Mouse (Mus musculus) limb, embryonic 12.5 days (tissue): ENCODE measurements around the gene Fam110c. TPM values are rescaled to one million over a fixed set of nuclear protein-coding genes. Genes with fewer than 3 reads are reported as not detected.

ENCODE experiments used
- ATAC-seq: fragments of 200-750 bp; cut with Nextera tagmentation; 2 replicates; pipeline ENCODE4 v1.8.0; 2017; ENCODE audit warnings: low read depth, moderate TSS enrichment; ENCODE audit not compliant: insufficient number of reproducible peaks, insufficient read depth, low FRiP score, low TSS enrichment
- H3K27ac ChIP-seq: fragments of 300-500 bp; sonication (generic); 2 replicates; pipeline ENCODE4 v1.5.1; 2016; ENCODE audit warnings: mild to moderate bottlenecking, moderate library complexity
- H3K27me3 ChIP-seq: fragments of 300-500 bp; sonication (generic); 2 replicates; pipeline ENCODE4 v1.6.1; 2016; ENCODE audit warnings: mild to moderate bottlenecking, moderate library complexity
- H3K36me3 ChIP-seq: fragments of 300-500 bp; sonication (generic); 2 replicates; pipeline ENCODE4 v1.6.1; 2016; ENCODE audit warnings: mild to moderate bottlenecking, moderate library complexity
- H3K4me1 ChIP-seq: fragments of 300-500 bp; sonication (generic); replicated peaks from 2 replicates; pipeline ENCODE4 v1.6.1; 2016
- H3K4me2 ChIP-seq: fragments of 300-500 bp; sonication (generic); 2 replicates; pipeline ENCODE4 v1.6.1; 2016; ENCODE audit warnings: mild to moderate bottlenecking, moderate library complexity
- H3K4me3 ChIP-seq: fragments of 300-500 bp; sonication (generic); replicated peaks from 2 replicates; pipeline ENCODE4 v1.5.1; 2016; ENCODE audit warnings: mild to moderate bottlenecking
- H3K9ac ChIP-seq: fragments of 300-500 bp; sonication (generic); replicated peaks from 2 replicates; pipeline ENCODE4 v1.6.1; 2016; ENCODE audit warnings: mild to moderate bottlenecking, moderate library complexity
- H3K9me3 ChIP-seq: fragments of 300-500 bp; sonication (generic); 2 replicates; pipeline ENCODE4 v1.6.1; 2016; ENCODE audit warnings: mild to moderate bottlenecking, moderate library complexity
- WGBS: fragments of 180-500 bp; shearing (Covaris S2); methylation state at CpG from one replicate; pipeline ENCODE4 v1.1.7; 2016; 5-methylcytosine and 5-hydroxymethylcytosine counted together
- polyA plus RNA-seq: library from polyadenylated mRNA; unstranded; fragments of >200 nt; fragmentation: Nextera tagmentation; extraction: Ambion mirVana; gene quantifications from 2 replicates; pipeline ENCODE4 v1.2.1, GENCODE M21; 2016

Fam110c gene
- polyA plus RNA-seq, 1 experiment from 2014 or later: 0.25 TPM

GRCm38 (mm10) chr12:31078030-31078429 is 4.4 kb downstream of the Fam110c start:
- H3K9me3 ChIP-seq: no peaks in the 10 kb centered on the region
- no peaks in the 10 kb centered on the region for H3K36me3 ChIP-seq
- no peak overlapping the region for H3K9ac ChIP-seq
- peaks cover 36% of the 10 kb centered on the region for H3K27me3 ChIP-seq
- no peak overlapping the region for H3K27ac ChIP-seq
- H3K4me2 ChIP-seq: no peak overlapping the region
- peaks cover 18% of the 10 kb centered on the region for H3K4me1 ChIP-seq
- WGBS: 53% methylated on average over 4 of the region's 4 CpGs
- no peak for ATAC-seq
- H3K4me3 ChIP-seq: no peak overlapping the region

GRCm38 (mm10) chr12:31080352-31080751 is 6.7 kb downstream of the Fam110c start:
- H3K4me2 ChIP-seq: no peak overlapping the region
- H3K9me3 ChIP-seq: no peaks in the 10 kb centered on the region
- H3K27me3 ChIP-seq: peaks cover 15% of the 10 kb centered on the region
- WGBS: 65% methylated on average over 6 of the region's 6 CpGs
- peaks cover 6% of the 10 kb centered on the region; the same call in 1 of the 2 replicates for H3K4me1 ChIP-seq
- ATAC-seq: no peak
- no peak overlapping the region for H3K27ac ChIP-seq
- H3K36me3 ChIP-seq: no peaks in the 10 kb centered on the region
- H3K9ac ChIP-seq: no peak overlapping the region
- H3K4me3 ChIP-seq: no peak overlapping the region

GRCm38 (mm10) chr12:31080890-31081554 is 7.4 kb downstream of the Fam110c start:
- 0 out of 2 replicates have a peak, but pooled peaks cover 2% of the 10 kb centered on the region for H3K4me1 ChIP-seq
- no peaks in the 10 kb centered on the region for H3K9me3 ChIP-seq
- H3K4me2 ChIP-seq: no peak overlapping the region
- H3K4me3 ChIP-seq: no peak overlapping the region
- WGBS: 81% methylated on average over 6 of the region's 6 CpGs
- no peak overlapping the region for H3K9ac ChIP-seq
- no peaks in the 10 kb centered on the region for H3K36me3 ChIP-seq
- no peak for ATAC-seq
- no peak overlapping the region for H3K27ac ChIP-seq
- peaks cover 8% of the 10 kb centered on the region for H3K27me3 ChIP-seq

GRCm38 (mm10) chr12:31083007-31083406 is 9.3 kb downstream of the Fam110c start:
- Histone ChIP-seq H3K27me3 (no peaks in the 10 kb centered on the region), H3K9me3 (no peaks in the 10 kb centered on the region), H3K36me3 (no peaks in the 10 kb centered on the region), H3K4me1 (0 out of 2 replicates have a peak, but pooled peaks cover 2% of the 10 kb centered on the region), H3K27ac (no peak overlapping the region), H3K4me3 (no peak overlapping the region), H3K9ac (no peak overlapping the region), H3K4me2 (no peak overlapping the region)
- 86% methylated on average over 4 of the region's 4 CpGs for WGBS
- no peak for ATAC-seq

- no peak overlapping the region for H3K4me2 ChIP-seq
- WGBS: 77% methylated on average over 4 of the region's 4 CpGs
- H3K9me3 ChIP-seq: no peaks in the 10 kb centered on the region
- H3K36me3 ChIP-seq: no peaks in the 10 kb centered on the region
- 0 out of 2 replicates have a peak, but pooled peaks cover 2% of the 10 kb centered on the region for H3K4me1 ChIP-seq
- ATAC-seq: no peak
- H3K9ac ChIP-seq: no peak overlapping the region
- no peak overlapping the region for H3K4me3 ChIP-seq
- no peak overlapping the region for H3K27ac ChIP-seq
- H3K27me3 ChIP-seq: no peaks in the 10 kb centered on the region
These were observed 9.7 kb downstream of the Fam110c start for GRCm38 (mm10) chr12:31083407-31083806.

- H3K27ac ChIP-seq: no peak overlapping the region
- H3K9ac ChIP-seq: no peak overlapping the region
- no peak overlapping the region for H3K4me3 ChIP-seq
- WGBS: 89% methylated on average over 4 of the region's 4 CpGs
- no peaks in the 10 kb centered on the region for H3K9me3 ChIP-seq
- H3K4me2 ChIP-seq: no peak overlapping the region
- no peaks in the 10 kb centered on the region for H3K27me3 ChIP-seq
- no peaks in the 10 kb centered on the region for H3K36me3 ChIP-seq
- ATAC-seq: no peak
- H3K4me1 ChIP-seq: no peaks in the 10 kb centered on the region
These were observed 13.4 kb downstream of the Fam110c start for GRCm38 (mm10) chr12:31087060-31087459.

- WGBS: 39% methylated on average over 6 of the region's 6 CpGs
- no peak overlapping the region for H3K27ac ChIP-seq
These were observed 16.7 kb downstream of the Fam110c start for GRCm38 (mm10) chr12:31090401-31090800.

GRCm38 (mm10) chr12:31090882-31091640 is 17.4 kb downstream of the Fam110c start:
- Histone ChIP-seq H3K27ac (no peak overlapping the region), H3K36me3 (no peaks in the 10 kb centered on the region), H3K4me3 (no peak overlapping the region), H3K4me1 (no peaks in the 10 kb centered on the region), H3K27me3 (no peaks in the 10 kb centered on the region), H3K9ac (no peak overlapping the region), H3K9me3 (no peaks in the 10 kb centered on the region; the same call in 1 of the 2 replicates), H3K4me2 (no peak overlapping the region)
- 85% methylated on average over 11 of the region's 11 CpGs for WGBS
- no peak for ATAC-seq

More at GRCm38 (mm10) chr12:31090401-31090800, 16.7 kb downstream of the Fam110c start:
- no peak overlapping the region for H3K4me2 ChIP-seq
- no peak overlapping the region for H3K9ac ChIP-seq
- no peaks in the 10 kb centered on the region for H3K36me3 ChIP-seq
- no peaks in the 10 kb centered on the region; the same call in 1 of the 2 replicates for H3K9me3 ChIP-seq
- no peaks in the 10 kb centered on the region for H3K4me1 ChIP-seq
- ATAC-seq: no peak
- no peaks in the 10 kb centered on the region for H3K27me3 ChIP-seq
- H3K4me3 ChIP-seq: no peak overlapping the region

GRCm38 (mm10) chr12:31092481-31092880 is 18.8 kb downstream of the Fam110c start:
- Histone ChIP-seq H3K4me2 (no peak overlapping the region), H3K27me3 (no peaks in the 10 kb centered on the region), H3K27ac (no peak overlapping the region), H3K4me3 (no peak overlapping the region), H3K36me3 (no peaks in the 10 kb centered on the region), H3K9ac (no peak overlapping the region), H3K4me1 (no peaks in the 10 kb centered on the region), H3K9me3 (no peaks in the 10 kb centered on the region; the same call in 1 of the 2 replicates)
- ATAC-seq: no peak
- WGBS: 21% methylated on average over 5 of the region's 5 CpGs

GRCm38 (mm10) chr12:31097185-31097584 is 23.5 kb downstream of the Fam110c start:
- WGBS: 93% methylated on average over 6 of the region's 6 CpGs
- Histone ChIP-seq H3K36me3 (no peaks in the 10 kb centered on the region), H3K27ac (no peak overlapping the region)

GRCm38 (mm10) chr12:31101190-31101589 is 27.5 kb downstream of the Fam110c start:
- Histone ChIP-seq H3K4me1 (no peaks in the 10 kb centered on the region), H3K4me3 (no peak overlapping the region), H3K27ac (no peak overlapping the region), H3K27me3 (no peaks in the 10 kb centered on the region), H3K9ac (no peak overlapping the region), H3K4me2 (no peak overlapping the region), H3K9me3 (no peaks in the 10 kb centered on the region), H3K36me3 (no peaks in the 10 kb centered on the region)
- WGBS: 93% methylated on average over 4 of the region's 4 CpGs
- ATAC-seq: no peak

More at GRCm38 (mm10) chr12:31097185-31097584, 23.5 kb downstream of the Fam110c start:
- Histone ChIP-seq H3K9me3 (no peaks in the 10 kb centered on the region; the same call in 1 of the 2 replicates), H3K27me3 (no peaks in the 10 kb centered on the region), H3K4me2 (no peak overlapping the region), H3K4me1 (no peaks in the 10 kb centered on the region), H3K4me3 (no peak overlapping the region), H3K9ac (no peak overlapping the region)
- ATAC-seq: no peak
